Mouse (Mus musculus): ENCODE data around the gene Dusp14. TPM values are rescaled to one million over a fixed set of nuclear protein-coding genes. Genes with fewer than 3 reads are reported as not detected.

Dusp14 gene
- polyA plus RNA-seq, 1 experiment from 2014 or later, result 9.0 TPM

DNA sequence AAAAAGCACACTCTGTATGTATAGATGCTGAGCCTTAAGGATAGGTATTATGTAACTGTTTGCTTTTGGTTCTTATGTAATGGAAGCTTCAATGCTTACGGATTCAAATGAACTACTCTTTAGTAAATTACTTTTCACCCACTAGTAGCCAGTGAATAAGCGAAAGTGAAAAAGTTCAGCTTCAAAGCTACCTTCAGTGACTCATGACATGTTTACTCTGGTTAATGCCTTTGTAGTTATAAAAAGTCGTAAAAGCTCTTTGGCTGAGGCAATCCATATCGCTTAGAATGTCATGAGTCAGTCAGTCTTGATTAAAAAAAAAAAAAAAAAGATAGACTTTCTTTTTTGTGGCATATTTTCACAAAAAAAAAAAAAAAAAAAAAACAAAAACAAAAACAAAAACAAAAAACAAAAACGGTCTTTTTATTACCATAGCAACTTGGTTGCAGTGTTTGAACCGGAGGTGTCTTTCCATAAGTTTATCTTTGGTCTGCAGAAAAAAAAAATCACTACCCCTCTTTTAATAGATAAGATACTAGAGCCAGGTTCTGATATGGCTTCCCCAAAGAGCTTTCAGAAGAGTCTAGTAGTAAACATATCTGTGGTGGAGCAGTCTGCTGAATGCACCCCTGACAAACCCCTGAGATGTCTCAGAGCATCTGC, 52.8 kb downstream of the Dusp14 start:
- no peak for DNase-seq
- Histone ChIP-seq H3K4me3 (replicated peaks; ENCODE audit: low read depth, low read length) (no peak overlapping the region), H3K27me3 (ENCODE audit: control insufficient read depth, insufficient read depth, low read length) (no peaks in the 10 kb centered on the region), H3K36me3 (ENCODE audit: control insufficient read depth, insufficient read depth, low read length) (peaks cover 32% of the 10 kb centered on the region), H3K4me1 (ENCODE audit: control insufficient read depth, insufficient read depth, low read length) (peaks cover 25% of the 10 kb centered on the region), H3K9ac (replicated peaks; ENCODE audit: low read length) (no peak overlapping the region), H3K27ac (replicated peaks; ENCODE audit: low read depth, low read length) (no peak overlapping the region), H3K4me2 (ENCODE audit: low read length) (no peak overlapping the region), H3K9me3 (ENCODE audit: control insufficient read depth, low read length) (no peaks in the 10 kb centered on the region)
- 93% methylated on average over 6 of the region's 6 CpGs for WGBS
- no peak for ATAC-seq (ENCODE audit: low FRiP score, low TSS enrichment)

DNA sequence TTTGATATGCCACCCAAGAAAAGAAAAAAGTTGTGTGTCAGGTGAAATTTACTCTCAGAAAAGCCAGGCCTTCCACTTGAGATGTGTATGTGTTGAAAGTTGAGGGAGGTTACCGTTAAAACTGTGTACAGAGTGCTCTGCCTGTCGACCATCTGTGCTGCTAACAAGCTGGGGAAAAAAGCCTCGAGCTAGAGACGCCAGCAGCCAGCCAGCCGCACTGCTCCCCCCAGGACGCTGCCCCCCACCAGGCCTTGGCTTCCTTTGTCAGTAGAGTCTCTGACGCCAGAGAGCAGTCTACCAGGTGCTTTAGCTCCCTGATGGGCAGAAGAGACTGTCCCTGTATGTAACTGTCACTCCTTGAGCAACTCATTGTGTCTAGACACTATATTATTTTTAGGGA, 56.0 kb downstream of the Dusp14 start:
- Histone ChIP-seq H3K4me1 (ENCODE audit: control insufficient read depth, insufficient read depth, low read length) (peaks cover 40% of the 10 kb centered on the region), H3K4me2 (ENCODE audit: low read length) (no peak overlapping the region), H3K36me3 (ENCODE audit: control insufficient read depth, insufficient read depth, low read length) (peaks cover 32% of the 10 kb centered on the region), H3K27ac (replicated peaks; ENCODE audit: low read depth, low read length) (peak overlapping the region; percentile 28; the same call in 1 of the 2 replicates), H3K9ac (replicated peaks; ENCODE audit: low read length) (no peak overlapping the region), H3K9me3 (ENCODE audit: control insufficient read depth, low read length) (no peaks in the 10 kb centered on the region), H3K27me3 (ENCODE audit: control insufficient read depth, insufficient read depth, low read length) (no peaks in the 10 kb centered on the region), H3K4me3 (replicated peaks; ENCODE audit: low read depth, low read length) (no peak overlapping the region)
- DNase-seq, result peak; percentile 47
- ATAC-seq (ENCODE audit: low FRiP score, low TSS enrichment), result no peak
- 11% methylated on average over 7 of the region's 7 CpGs for WGBS

DNA sequence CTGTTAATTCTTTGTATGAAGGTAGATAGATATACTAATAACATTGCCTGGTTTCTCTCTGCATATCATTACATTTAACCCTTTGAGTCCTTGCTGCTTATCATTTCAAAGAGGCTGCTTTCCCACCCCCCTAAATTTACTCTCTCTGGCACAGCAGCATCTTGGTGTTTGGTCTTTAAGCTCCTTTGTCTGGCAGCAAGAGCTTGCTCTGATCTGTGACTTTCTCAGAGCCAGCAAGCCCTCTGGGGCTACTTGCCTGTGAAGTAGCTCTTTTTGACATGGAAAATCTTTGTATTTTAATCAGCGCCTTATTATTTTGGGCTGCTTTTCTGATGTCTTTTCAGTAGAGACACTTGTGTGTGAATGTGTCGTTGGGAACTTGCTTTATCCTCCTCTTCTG, 57.5 kb downstream of the Dusp14 start:
- H3K9ac ChIP-seq (replicated peaks; ENCODE audit: low read length), result peak overlapping the region; percentile 13; the same call in 1 of the 2 replicates

DNA sequence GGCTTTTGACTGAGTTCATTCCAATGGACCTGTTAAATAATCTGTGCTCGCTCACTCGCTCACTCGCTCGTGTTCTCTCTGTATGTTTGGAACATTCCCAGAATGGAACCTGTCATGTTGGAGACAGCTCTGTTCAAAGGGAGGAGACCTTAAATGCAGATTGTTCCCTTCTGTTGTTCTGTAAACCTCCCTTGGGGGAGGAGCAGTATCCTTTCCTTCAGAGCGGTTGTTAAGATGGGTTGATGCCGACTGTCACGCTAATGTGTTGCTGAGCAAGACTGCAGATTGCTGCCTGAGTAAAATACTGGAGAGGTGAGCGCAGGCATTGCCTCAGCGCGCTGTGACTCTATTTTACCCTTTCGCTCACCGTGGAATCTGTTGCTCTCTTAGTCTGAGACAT, 58.0 kb downstream of the Dusp14 start:
- peaks cover 40% of the 10 kb centered on the region for H3K4me1 ChIP-seq (ENCODE audit: control insufficient read depth, insufficient read depth, low read length)
- H3K4me2 ChIP-seq (ENCODE audit: low read length), result peak overlapping the region; percentile 44
- DNase-seq, result peak; percentile 59
- H3K9ac ChIP-seq (replicated peaks; ENCODE audit: low read length), result peak overlapping the region; percentile 13; the same call in 1 of the 2 replicates
- no peak for ATAC-seq (ENCODE audit: low FRiP score, low TSS enrichment)
- no peaks in the 10 kb centered on the region for H3K9me3 ChIP-seq (ENCODE audit: control insufficient read depth, low read length)
- WGBS, result 5% methylated on average over 12 of the region's 12 CpGs
- H3K36me3 ChIP-seq (ENCODE audit: control insufficient read depth, insufficient read depth, low read length), result peaks cover 39% of the 10 kb centered on the region
- H3K27me3 ChIP-seq (ENCODE audit: control insufficient read depth, insufficient read depth, low read length), result no peaks in the 10 kb centered on the region
- H3K4me3 ChIP-seq (replicated peaks; ENCODE audit: low read depth, low read length), result no peak overlapping the region
- peak overlapping the region; percentile 65 for H3K27ac ChIP-seq (replicated peaks; ENCODE audit: low read depth, low read length)

More for the DNA sequence above, 57.5 kb downstream of the Dusp14 start:
- 7% methylated on average over 2 of the region's 2 CpGs for WGBS
- Histone ChIP-seq H3K27ac (replicated peaks; ENCODE audit: low read depth, low read length) (peak overlapping the region; percentile 65), H3K27me3 (ENCODE audit: control insufficient read depth, insufficient read depth, low read length) (no peaks in the 10 kb centered on the region), H3K4me2 (ENCODE audit: low read length) (peak overlapping the region; percentile 44), H3K4me3 (replicated peaks; ENCODE audit: low read depth, low read length) (no peak overlapping the region), H3K36me3 (ENCODE audit: control insufficient read depth, insufficient read depth, low read length) (peaks cover 35% of the 10 kb centered on the region), H3K4me1 (ENCODE audit: control insufficient read depth, insufficient read depth, low read length) (peaks cover 40% of the 10 kb centered on the region), H3K9me3 (ENCODE audit: control insufficient read depth, low read length) (no peaks in the 10 kb centered on the region)
- ATAC-seq (ENCODE audit: low FRiP score, low TSS enrichment), result no peak
- peak; percentile 57 for DNase-seq

DNA sequence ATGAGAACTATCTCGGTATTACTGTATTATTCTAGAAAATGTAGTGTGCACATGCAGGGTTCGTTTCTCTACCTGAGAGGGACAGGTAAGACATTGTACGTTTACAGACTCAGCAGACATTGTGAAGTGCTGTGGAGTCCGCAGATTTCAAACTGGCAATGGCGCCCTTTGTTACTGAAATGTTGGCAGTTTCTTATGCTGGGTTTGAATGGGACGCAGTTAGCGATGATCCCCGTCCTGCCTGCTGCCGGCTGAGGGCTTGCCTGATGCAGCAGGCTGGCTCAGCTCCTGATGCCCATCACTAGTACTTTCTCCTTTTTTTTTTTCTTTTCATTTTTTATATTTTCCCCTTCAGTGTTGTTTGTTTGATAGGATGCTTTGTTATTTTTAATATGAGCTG, 58.6 kb downstream of the Dusp14 start:
- peak; percentile 24 for DNase-seq
- H3K36me3 ChIP-seq (ENCODE audit: control insufficient read depth, insufficient read depth, low read length), result peaks cover 46% of the 10 kb centered on the region

DNA sequence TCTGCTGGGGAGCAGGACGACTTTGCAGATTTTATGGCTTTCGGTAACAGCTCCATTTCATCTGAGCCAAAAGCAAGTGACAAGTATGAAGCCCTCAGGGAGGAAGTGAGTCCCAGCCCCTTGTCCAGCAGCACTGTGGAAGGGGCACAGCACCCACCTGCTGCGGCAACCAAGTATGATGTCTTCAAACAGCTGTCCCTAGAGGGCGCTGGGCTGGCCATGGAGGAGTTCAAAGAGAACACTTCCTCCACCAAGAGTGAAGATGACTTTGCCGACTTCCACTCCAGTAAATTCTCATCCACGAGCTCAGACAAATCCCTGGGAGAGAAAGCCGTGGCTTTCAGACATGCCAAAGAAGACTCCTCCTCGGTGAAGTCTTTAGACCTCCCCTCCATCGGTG, 60.1 kb downstream of the Dusp14 start:
- ATAC-seq (ENCODE audit: low FRiP score, low TSS enrichment) (no peak), DNase-seq (no peak)
- Histone ChIP-seq H3K4me1 (ENCODE audit: control insufficient read depth, insufficient read depth, low read length) (peaks cover 35% of the 10 kb centered on the region), H3K9me3 (ENCODE audit: control insufficient read depth, low read length) (no peaks in the 10 kb centered on the region), H3K36me3 (ENCODE audit: control insufficient read depth, insufficient read depth, low read length) (peaks cover 60% of the 10 kb centered on the region), H3K27ac (replicated peaks; ENCODE audit: low read depth, low read length) (no peak overlapping the region), H3K4me3 (replicated peaks; ENCODE audit: low read depth, low read length) (no peak overlapping the region), H3K9ac (replicated peaks; ENCODE audit: low read length) (no peak overlapping the region), H3K4me2 (ENCODE audit: low read length) (no peak overlapping the region), H3K27me3 (ENCODE audit: control insufficient read depth, insufficient read depth, low read length) (no peaks in the 10 kb centered on the region)
- 81% methylated on average over 9 of the region's 9 CpGs for WGBS

More for the DNA sequence above, 58.6 kb downstream of the Dusp14 start:
- H3K9ac ChIP-seq (replicated peaks; ENCODE audit: low read length), result 0 out of 2 replicates have a peak overlapping the region, but pooled peaks have one; percentile 13
- H3K4me2 ChIP-seq (ENCODE audit: low read length), result peak overlapping the region; percentile 44; the same call in 1 of the 2 replicates
- 39% methylated on average over 9 of the region's 9 CpGs for WGBS
- H3K4me3 ChIP-seq (replicated peaks; ENCODE audit: low read depth, low read length), result no peak overlapping the region
- 0 out of 2 replicates have a peak overlapping the region, but pooled peaks have one; percentile 65 for H3K27ac ChIP-seq (replicated peaks; ENCODE audit: low read depth, low read length)
- no peaks in the 10 kb centered on the region for H3K9me3 ChIP-seq (ENCODE audit: control insufficient read depth, low read length)
- no peak for ATAC-seq (ENCODE audit: low FRiP score, low TSS enrichment)
- H3K4me1 ChIP-seq (ENCODE audit: control insufficient read depth, insufficient read depth, low read length), result peaks cover 40% of the 10 kb centered on the region
- no peaks in the 10 kb centered on the region for H3K27me3 ChIP-seq (ENCODE audit: control insufficient read depth, insufficient read depth, low read length)

DNA sequence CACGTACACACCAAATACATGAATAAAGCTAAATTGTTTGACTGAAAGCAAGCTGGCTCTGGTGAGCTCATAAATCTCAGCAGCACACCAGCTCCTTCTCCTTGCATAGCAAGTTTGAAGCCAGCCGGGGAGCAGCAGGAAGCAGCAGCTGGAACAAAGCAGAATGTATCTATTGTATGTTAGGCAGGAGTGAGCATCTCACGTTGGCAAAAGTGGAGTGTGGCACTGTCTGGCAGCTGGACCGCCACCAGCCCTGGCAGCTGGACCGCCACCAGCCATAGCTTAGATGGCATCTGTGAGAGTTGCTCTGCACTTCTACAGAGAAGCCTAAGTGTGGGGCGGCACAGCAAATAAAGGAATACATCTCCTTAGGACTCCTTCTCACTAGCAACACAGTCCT, 65.1 kb downstream of the Dusp14 start:
- H3K4me2 ChIP-seq (ENCODE audit: low read length), result no peak overlapping the region
- H3K27ac ChIP-seq (replicated peaks; ENCODE audit: low read depth, low read length), result no peak overlapping the region
- no peaks in the 10 kb centered on the region for H3K27me3 ChIP-seq (ENCODE audit: control insufficient read depth, insufficient read depth, low read length)
- peaks cover 85% of the 10 kb centered on the region for H3K36me3 ChIP-seq (ENCODE audit: control insufficient read depth, insufficient read depth, low read length)
- H3K9ac ChIP-seq (replicated peaks; ENCODE audit: low read length), result no peak overlapping the region
- no peak overlapping the region for H3K4me3 ChIP-seq (replicated peaks; ENCODE audit: low read depth, low read length)
- H3K4me1 ChIP-seq (ENCODE audit: control insufficient read depth, insufficient read depth, low read length), result no peaks in the 10 kb centered on the region
- ATAC-seq (ENCODE audit: low FRiP score, low TSS enrichment) (no peak), DNase-seq (no peak)
- 90% methylated on average over 6 of the region's 6 CpGs for WGBS
- H3K9me3 ChIP-seq (ENCODE audit: control insufficient read depth, low read length), result no peaks in the 10 kb centered on the region

DNA sequence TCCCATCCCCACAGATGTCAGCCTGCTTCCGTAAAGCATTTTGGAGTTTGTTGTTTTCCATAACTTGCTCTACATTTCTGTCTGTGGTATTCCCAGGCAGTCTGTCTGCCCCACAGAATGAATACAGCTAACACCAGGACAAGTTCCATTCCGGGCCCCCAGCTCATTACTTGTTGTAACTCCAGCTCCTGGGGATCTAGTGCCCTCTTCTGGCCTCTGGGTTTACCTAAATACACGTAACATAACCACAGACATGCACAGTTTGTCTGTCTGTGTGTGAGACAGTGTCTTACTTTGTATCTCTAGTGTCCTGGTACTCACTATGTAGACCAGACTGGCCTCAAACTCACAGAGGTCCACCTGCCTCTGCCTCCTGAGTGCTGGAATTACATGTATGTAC, 67.8 kb downstream of the Dusp14 start:
- 94% methylated on average over 3 of the region's 3 CpGs for WGBS

DNA sequence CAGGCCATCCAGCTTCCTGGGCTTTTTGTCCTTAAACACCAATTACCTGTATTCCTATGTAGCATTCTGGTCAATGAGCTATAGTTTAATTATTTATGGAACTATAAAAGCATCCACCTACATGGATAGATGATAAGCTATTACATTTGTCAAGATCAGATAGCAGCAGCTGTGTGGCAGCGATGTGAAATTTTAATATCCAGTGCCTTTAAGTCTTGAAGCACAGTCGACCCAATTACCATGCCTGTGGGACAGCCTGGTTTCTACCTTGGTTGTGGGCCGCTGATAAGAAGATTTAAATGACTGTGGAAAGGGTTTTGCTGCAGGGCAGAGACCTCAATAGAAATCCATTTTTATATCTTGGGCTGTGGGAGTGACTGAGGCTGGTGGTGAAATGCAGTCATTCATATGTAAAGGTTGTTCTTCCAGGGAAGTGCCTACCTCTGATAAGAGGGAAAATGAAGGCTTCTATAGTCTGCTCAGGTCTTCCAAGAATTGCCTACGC, 69.6 kb downstream of the Dusp14 start:
- Histone ChIP-seq H3K27ac (replicated peaks; ENCODE audit: low read depth, low read length) (peak overlapping the region; percentile 68), H3K4me3 (replicated peaks; ENCODE audit: low read depth, low read length) (no peak overlapping the region), H3K27me3 (ENCODE audit: control insufficient read depth, insufficient read depth, low read length) (no peaks in the 10 kb centered on the region), H3K4me2 (ENCODE audit: low read length) (no peak overlapping the region), H3K36me3 (ENCODE audit: control insufficient read depth, insufficient read depth, low read length) (peaks cover 82% of the 10 kb centered on the region), H3K9me3 (ENCODE audit: control insufficient read depth, low read length) (no peaks in the 10 kb centered on the region), H3K9ac (replicated peaks; ENCODE audit: low read length) (no peak overlapping the region), H3K4me1 (ENCODE audit: control insufficient read depth, insufficient read depth, low read length) (no peaks in the 10 kb centered on the region)
- ATAC-seq (ENCODE audit: low FRiP score, low TSS enrichment) (no peak; the same call in 1 of the 2 replicates), DNase-seq (peak; percentile 71)
- WGBS, result 59% methylated on average over 4 of the region's 4 CpGs

More for the DNA sequence above, 67.8 kb downstream of the Dusp14 start:
- Histone ChIP-seq H3K4me2 (ENCODE audit: low read length) (no peak overlapping the region), H3K36me3 (ENCODE audit: control insufficient read depth, insufficient read depth, low read length) (peaks cover 82% of the 10 kb centered on the region), H3K27me3 (ENCODE audit: control insufficient read depth, insufficient read depth, low read length) (no peaks in the 10 kb centered on the region), H3K27ac (replicated peaks; ENCODE audit: low read depth, low read length) (no peak overlapping the region), H3K4me3 (replicated peaks; ENCODE audit: low read depth, low read length) (no peak overlapping the region), H3K4me1 (ENCODE audit: control insufficient read depth, insufficient read depth, low read length) (no peaks in the 10 kb centered on the region), H3K9ac (replicated peaks; ENCODE audit: low read length) (no peak overlapping the region), H3K9me3 (ENCODE audit: control insufficient read depth, low read length) (no peaks in the 10 kb centered on the region)
- DNase-seq (no peak), ATAC-seq (ENCODE audit: low FRiP score, low TSS enrichment) (no peak)
